Comparison of ENCODE assay signal across 8 mouse cellular contexts in genomic region chr3:139073801-139074483, GRCm38 (mm10). TPM values are rescaled to one million over a fixed set of nuclear protein-coding genes. Genes with fewer than 3 reads are reported as not detected.
DNase-seq lines count a peak whose midpoint lies in the region; ATAC-seq and TF ChIP-seq lines count a peak whose summit lies in the region.

No protein-coding gene starts in this region.

- no peak for DNase-seq in heart, adult 9 months (ENCODE audit: low spot score in 2 of 2)
- peak; percentile 60 for DNase-seq in MEL (ENCODE audit: low read depth, low spot score)
- peak; percentile 7 for DNase-seq in forebrain, embryonic 14.5 days (ENCODE audit: low spot score)
- no peak for DNase-seq in liver, embryonic 13.5 days
- DNase-seq in yolk sac, embryonic 10.5 days (ENCODE audit: low spot score): peak; percentile 12
- no peak for DNase-seq in right cerebral cortex, adult 2 months (ENCODE audit: low spot score in 2 of 2)
- DNase-seq in layer of hippocampus, adult 9-11 months: no peak

- 4% methylated on average over 12 of the region's 12 CpGs for WGBS in heart, embryonic 13.5 days
- WGBS in forebrain, embryonic 14.5 days: 4% methylated on average over 12 of the region's 12 CpGs
- WGBS in liver, embryonic 13.5 days (ENCODE audit: insufficient replicate concordance): 3% methylated on average over 12 of the region's 12 CpGs

- no peak for ATAC-seq in heart, embryonic 13.5 days (ENCODE audit: extremely low read depth, insufficient number of reproducible peaks, low FRiP score, low TSS enrichment)
- ATAC-seq in forebrain, embryonic 14.5 days: no peak
- no peak for ATAC-seq in liver, embryonic 13.5 days (ENCODE audit: low read depth)

- H3K4me3 ChIP-seq in heart, embryonic 13.5 days: peak overlapping the region; percentile 74
- peak overlapping the region; percentile 91 to 93 for H3K4me3 ChIP-seq in MEL (ENCODE audit: control insufficient read depth in 1 of 2, insufficient read depth in 1 of 2, low read depth in 2 of 2, low read length in 2 of 2)
- peak overlapping the region; percentile 87 for H3K4me3 ChIP-seq in forebrain, embryonic 14.5 days (ENCODE audit: low read depth, low read length)
- peak overlapping the region; percentile 89 for H3K4me3 ChIP-seq in liver, embryonic 13.5 days (replicated peaks)

- TF ChIP-seq POLR2A in MEL (IDR thresholded peaks at IDR 0.05; ENCODE audit: control insufficient read depth in 1 of 2, insufficient read depth in 1 of 2, low read depth in 1 of 2, low read length in 2 of 2, poor library complexity in 1 of 2): no peak

- peak overlapping the region; percentile 96 for H3K27ac ChIP-seq in heart, embryonic 13.5 days (replicated peaks)
- peak overlapping the region; percentile 66 for H3K27ac ChIP-seq in MEL (ENCODE audit: control insufficient read depth, low read depth, low read length)
- peak overlapping the region; percentile 96 for H3K27ac ChIP-seq in forebrain, embryonic 14.5 days (ENCODE audit: low read depth, low read length)
- H3K27ac ChIP-seq in liver, embryonic 13.5 days: peak overlapping the region; percentile 93

- H3K9ac ChIP-seq in heart, embryonic 13.5 days: peak overlapping the region; percentile 93
- H3K9ac ChIP-seq in MEL (ENCODE audit: control insufficient read depth, low read depth, low read length, poor library complexity, severe bottlenecking): peak overlapping the region; percentile 91
- H3K9ac ChIP-seq in forebrain, embryonic 14.5 days (ENCODE audit: low read length): peak overlapping the region; percentile 90
- H3K9ac ChIP-seq in liver, embryonic 13.5 days: peak overlapping the region; percentile 94

- H3K4me2 ChIP-seq in heart, embryonic 13.5 days: peak overlapping the region; percentile 85
- peak overlapping the region; percentile 64 for H3K4me2 ChIP-seq in forebrain, embryonic 14.5 days (ENCODE audit: low read length)
- H3K4me2 ChIP-seq in liver, embryonic 13.5 days: peak overlapping the region; percentile 98

- H3K27me3 ChIP-seq in heart, embryonic 13.5 days (replicated peaks): no peaks in the 10 kb centered on the region
- no peaks in the 10 kb centered on the region for H3K27me3 ChIP-seq in MEL (ENCODE audit: control insufficient read depth in 1 of 2, insufficient read depth in 2 of 2, low read length in 2 of 2)
- H3K27me3 ChIP-seq in forebrain, embryonic 14.5 days (replicated peaks; ENCODE audit: control insufficient read depth, insufficient read depth, low read length): no peaks in the 10 kb centered on the region
- no peaks in the 10 kb centered on the region for H3K27me3 ChIP-seq in liver, embryonic 13.5 days

- no peak for TF ChIP-seq RAD21 in MEL (IDR thresholded peaks at IDR 0.05; ENCODE audit: low read depth, low read length)

- H3K36me3 ChIP-seq in heart, embryonic 13.5 days: no peaks in the 10 kb centered on the region
- peaks cover 0 to 7% of the 10 kb centered on the region in 2 experiments; a peak in 2 of 4 replicates for H3K36me3 ChIP-seq in MEL (ENCODE audit: control insufficient read depth in 1 of 2, insufficient read depth in 2 of 2, low read length in 2 of 2)
- no peaks in the 10 kb centered on the region for H3K36me3 ChIP-seq in forebrain, embryonic 14.5 days (ENCODE audit: control insufficient read depth, insufficient read depth, low read length)
- no peaks in the 10 kb centered on the region for H3K36me3 ChIP-seq in liver, embryonic 13.5 days

- no peak for TF ChIP-seq EP300 in MEL (IDR thresholded peaks at IDR 0.05; ENCODE audit: low read depth in 1 of 2, low read length in 2 of 2)

- H3K4me1 ChIP-seq in heart, embryonic 13.5 days: peaks cover 32% of the 10 kb centered on the region
- peaks cover 2 to 3% of the 10 kb centered on the region in 2 experiments; a peak in 1 of 4 replicates for H3K4me1 ChIP-seq in MEL (ENCODE audit: control insufficient read depth in 1 of 2, insufficient read depth in 2 of 2, low read length in 2 of 2)
- H3K4me1 ChIP-seq in forebrain, embryonic 14.5 days (ENCODE audit: control insufficient read depth, insufficient read depth, low read length): 0 out of 2 replicates have a peak, but pooled peaks cover 3% of the 10 kb centered on the region
- H3K4me1 ChIP-seq in liver, embryonic 13.5 days (replicated peaks): peaks cover 25% of the 10 kb centered on the region

- peaks cover 3% of the 10 kb centered on the region; the same call in 1 of the 2 replicates for H3K9me3 ChIP-seq in heart, embryonic 13.5 days
- no peaks in the 10 kb centered on the region for H3K9me3 ChIP-seq in MEL (replicated peaks; ENCODE audit: insufficient read depth, low read length)
- no peaks in the 10 kb centered on the region for H3K9me3 ChIP-seq in forebrain, embryonic 14.5 days (replicated peaks; ENCODE audit: control insufficient read depth, low read length)
- H3K9me3 ChIP-seq in liver, embryonic 13.5 days (replicated peaks): no peaks in the 10 kb centered on the region

- no peak for TF ChIP-seq CTCF in MEL (IDR thresholded peaks at IDR 0.05 in 2 of 3, conservative IDR thresholded peaks at IDR 0.05 in 1 of 3; ENCODE audit: control insufficient read depth in 1 of 3, insufficient read depth in 1 of 3, low read depth in 2 of 3, low read length in 3 of 3, poor library complexity in 1 of 3, severe bottlenecking in 1 of 3)

- peaks cover 41% of the 10 kb centered on the region for H3K79me2 ChIP-seq in MEL (ENCODE audit: control insufficient read depth, insufficient read depth, low read length, poor library complexity)

TF ChIP-seq in MEL, 35 proteins besides CTCF, POLR2A, EP300 and RAD21:
- TF ChIP-seq ELF1 (IDR thresholded peaks at IDR 0.05; ENCODE audit: low read depth, low read length): 0 out of 2 replicates have a peak, but pooled peaks have one; percentile 9
- 0 out of 2 replicates have a peak, but pooled peaks have one; percentile 14 for TF ChIP-seq SIN3A (IDR thresholded peaks at IDR 0.05; ENCODE audit: low read length)
- no peak for TF ChIP-seq MEF2A (IDR thresholded peaks at IDR 0.05; ENCODE audit: extremely low read depth, insufficient replicate concordance, low read depth, low read length, poor library complexity, severe bottlenecking)
- peak; percentile 55; the same call in 1 of the 2 replicates for TF ChIP-seq CHD1 (IDR thresholded peaks at IDR 0.05; ENCODE audit: low read depth, low read length)
TF ChIP-seq in MEL: peak in this region for 3.

RNA-seq across cellular contexts. Expression of gene Rap1gds1, which starts 1.1 kb away (rescaled TPM):
- polyA plus RNA-seq in heart, embryonic 13.5 days (2015; fragmentation: Nextera tagmentation; extraction: Ambion mirVana): 48.3 and 48.5 TPM in 2 replicates
- total RNA-seq in MEL (2012; rRNA removed): 34.7 and 41.7 TPM in 2 replicates
- polyA plus RNA-seq in MEL (2012; ENCODE audit: insufficient read depth in 1 of 2, insufficient read length in 2 of 2, low read depth in 1 of 2, low replicate concordance in 2 of 2, missing spikeins in 1 of 2): 10 to 100 TPM; 53.3 to 67.2 TPM
- polyA plus RNA-seq in forebrain, embryonic 14.5 days (2014; fragmentation: Nextera tagmentation; extraction: Ambion mirVana): 35.5 and 46.0 TPM in 2 replicates
- 18.2 and 21.0 TPM in 2 replicates for polyA plus RNA-seq in liver, embryonic 13.5 days (2015; fragmentation: Nextera tagmentation; extraction: Ambion mirVana)

Comparison
In these comparisons a context has a peak if more than half of its experiments do, and no peak if none do; other contexts are left out.
1. DNase-seq: peak in MEL (single experiment), forebrain, embryonic 14.5 days (single experiment) and yolk sac, embryonic 10.5 days (single experiment); none in heart, adult 9 months (0 of 2), liver, embryonic 13.5 days (single experiment), right cerebral cortex, adult 2 months (0 of 2) and layer of hippocampus, adult 9-11 months (single experiment).
2. Peak in every context shown above with its lines, with median percentiles within 50 percentile points of each other: H3K27ac ChIP-seq, H3K4me2 ChIP-seq, H3K4me3 ChIP-seq and H3K9ac ChIP-seq.